Comparison of ENCODE assay signal across 10 mouse cellular contexts in genomic region chr7:98488398-98489130, GRCm38 (mm10). TPM values are rescaled to one million over a fixed set of nuclear protein-coding genes. Genes with fewer than 3 reads are reported as not detected.
A peak's percentile ranks its signal among the peaks of the same experiment; 100 is the strongest.
DNase-seq lines count a peak whose midpoint lies in the region; ATAC-seq lines count a peak whose summit lies in the region.
"Had no signal": no experiment of that assay in that cellular context is flagged by ENCODE, and none has a peak within 500 bp of the region (broad histone marks: within the 10 kb centered on the region; RNA-seq: fewer than 3 reads in every experiment).

No protein-coding gene starts in this region.

- H3K27ac ChIP-seq in heart, embryonic 13.5 days (replicated peaks): no peak overlapping the region
- no peak overlapping the region for H3K27ac ChIP-seq in hindbrain, embryonic 16.5 days (ENCODE audit: low read depth, low read length)
- H3K27ac ChIP-seq in neural tube, embryonic 13.5 days (replicated peaks): no peak overlapping the region

- intact Hi-C loops in heart, postnatal 36 days (cut with DNase I): no loop called here

- 81% methylated on average over 13 of the region's 13 CpGs for WGBS in heart, embryonic 13.5 days
- WGBS in hindbrain, embryonic 16.5 days: 91% methylated on average over 13 of the region's 13 CpGs
- 85% methylated on average over 13 of the region's 13 CpGs for WGBS in neural tube, embryonic 13.5 days

- H3K9ac ChIP-seq in heart, embryonic 13.5 days: no peak overlapping the region
- no peak overlapping the region for H3K9ac ChIP-seq in hindbrain, embryonic 16.5 days (ENCODE audit: low read depth, low read length)
- H3K9ac ChIP-seq in neural tube, embryonic 13.5 days: no peak overlapping the region

- ATAC-seq in heart, embryonic 13.5 days (ENCODE audit: extremely low read depth, insufficient number of reproducible peaks, low FRiP score, low TSS enrichment): no peak
- peak; percentile 9; the same call in 1 of the 2 replicates for ATAC-seq in hindbrain, embryonic 16.5 days
- ATAC-seq in neural tube, embryonic 13.5 days (ENCODE audit: low read depth): peak; percentile 2; the same call in 1 of the 2 replicates

- no peak overlapping the region for H3K4me3 ChIP-seq in heart, embryonic 13.5 days
- H3K4me3 ChIP-seq in hindbrain, embryonic 16.5 days (ENCODE audit: low read length): no peak overlapping the region
- H3K4me3 ChIP-seq in neural tube, embryonic 13.5 days: no peak overlapping the region

- no peaks in the 10 kb centered on the region for H3K9me3 ChIP-seq in heart, embryonic 13.5 days
- no peaks in the 10 kb centered on the region for H3K9me3 ChIP-seq in hindbrain, embryonic 16.5 days (ENCODE audit: control insufficient read depth, low read length)
- no peaks in the 10 kb centered on the region for H3K9me3 ChIP-seq in neural tube, embryonic 13.5 days

- peak overlapping the region; percentile 88 for H3K4me2 ChIP-seq in heart, embryonic 13.5 days
- no peak overlapping the region for H3K4me2 ChIP-seq in hindbrain, embryonic 16.5 days (ENCODE audit: low read length)
- H3K4me2 ChIP-seq in neural tube, embryonic 13.5 days: peak overlapping the region; percentile 61; the same call in 1 of the 2 replicates

- H3K4me1 ChIP-seq in heart, embryonic 13.5 days: peaks cover 49% of the 10 kb centered on the region
- H3K4me1 ChIP-seq in hindbrain, embryonic 16.5 days (ENCODE audit: control insufficient read depth, insufficient read depth, low read depth, low read length): peaks cover 6% of the 10 kb centered on the region; the same call in 1 of the 2 replicates
- H3K4me1 ChIP-seq in neural tube, embryonic 13.5 days (replicated peaks): peaks cover 21% of the 10 kb centered on the region

- H3K36me3 ChIP-seq in heart, embryonic 13.5 days: no peaks in the 10 kb centered on the region
- no peaks in the 10 kb centered on the region for H3K36me3 ChIP-seq in hindbrain, embryonic 16.5 days (ENCODE audit: control insufficient read depth, insufficient read depth, low read length)
- no peaks in the 10 kb centered on the region for H3K36me3 ChIP-seq in neural tube, embryonic 13.5 days

- peaks cover 26% of the 10 kb centered on the region for H3K27me3 ChIP-seq in heart, embryonic 13.5 days (replicated peaks)
- H3K27me3 ChIP-seq in hindbrain, embryonic 16.5 days (replicated peaks; ENCODE audit: control insufficient read depth, insufficient read depth, low read length): no peaks in the 10 kb centered on the region
- peaks cover 23% of the 10 kb centered on the region; the same call in 1 of the 2 replicates for H3K27me3 ChIP-seq in neural tube, embryonic 13.5 days

- DNase-seq in heart, postnatal 36 days: no peak
- peak; percentile 96 to 98 for DNase-seq in B cell, adult 2 months
- no peak for DNase-seq in right cerebral cortex, postnatal 25 days
- DNase-seq in left cerebral cortex, adult 11 months (ENCODE audit: low spot score): no peak
- no peak for DNase-seq in adipocyte (ENCODE audit: low spot score)
- DNase-seq: cerebellum, postnatal 36 days had no signal

RNA-seq across cellular contexts. Expression of gene Lrrc32, which starts 0.5 kb away (rescaled TPM):
- polyA plus RNA-seq in heart, embryonic 13.5 days (2015; fragmentation: Nextera tagmentation; extraction: Ambion mirVana): 4.9 and 6.0 TPM in 2 replicates
- 10 to 100 TPM; 14.6 to 15.8 TPM for total RNA-seq in heart, postnatal 36 days (2021)
- 4.1 and 7.5 TPM in 2 replicates for polyA plus RNA-seq in hindbrain, embryonic 16.5 days (2015; fragmentation: Nextera tagmentation; extraction: Ambion mirVana)
- 4.6 and 4.9 TPM in 2 replicates for polyA plus RNA-seq in neural tube, embryonic 13.5 days (2015; fragmentation: Nextera tagmentation; extraction: Ambion mirVana)

RNA-seq across cellular contexts. Expression of gene Gucy2d, which starts 48.3 kb away (rescaled TPM):
- polyA plus RNA-seq in heart, embryonic 13.5 days (2015; fragmentation: Nextera tagmentation; extraction: Ambion mirVana): not detected in 2 replicates
- total RNA-seq in heart, postnatal 36 days (2021): under 1 TPM in 1 of 2 experiments, not detected in 1; 0.25 TPM
- 0.28 and 0.40 TPM in 2 replicates for polyA plus RNA-seq in hindbrain, embryonic 16.5 days (2015; fragmentation: Nextera tagmentation; extraction: Ambion mirVana)
- polyA plus RNA-seq in neural tube, embryonic 13.5 days (2015; fragmentation: Nextera tagmentation; extraction: Ambion mirVana): 0.43 TPM in 1 of 2 replicates, not detected in the other
- total RNA-seq: hematopoietic stem cell, adult 5-6 weeks had no signal

Comparison
In these comparisons a context has a peak if more than half of its experiments do, and no peak if none do; other contexts are left out.
1. DNase-seq: peak in B cell, adult 2 months (2 of 2); none in heart, postnatal 36 days (0 of 2), right cerebral cortex, postnatal 25 days (single experiment), left cerebral cortex, adult 11 months (single experiment) and adipocyte (single experiment).